Mouse (Mus musculus) CH12.LX (cell line): ENCODE results near the gene Fads2. TPM values are rescaled to one million over a fixed set of nuclear protein-coding genes. Genes with fewer than 3 reads are reported as not detected.

Source experiments
- DNase-seq: peaks from one replicate; pipeline ENCODE4 v3.0.0-alpha.2; 2013; ENCODE audit errors: extremely low read depth
- H3K27ac ChIP-seq: 2 replicates; pipeline ENCODE4 v1.5.1; 2012; ENCODE audit warnings: low read depth, mild to moderate bottlenecking, control low read depth, moderate library complexity; ENCODE audit not compliant: insufficient read depth
- H3K27me3 ChIP-seq: replicated peaks from 2 replicates; pipeline ENCODE3; 2012; ENCODE audit warnings: inconsistent platforms
- H3K36me3 ChIP-seq, 2 experiments: replicated peaks in 1 of 2; 2 replicates each; pipeline versions ENCODE3 to v1.6.1; 2012; ENCODE audit warnings: inconsistent platforms in 1 of 2, low read length in 1 of 2, mild to moderate bottlenecking in 1 of 2, mixed read lengths in 1 of 2, moderate library complexity in 1 of 2; ENCODE audit not compliant: control insufficient read depth in 1 of 2, insufficient read depth in 1 of 2
- H3K4me1 ChIP-seq, 2 experiments: 2 replicates each; pipeline ENCODE4 v1.6.1; 2012; ENCODE audit warnings: inconsistent platforms in 1 of 2, moderate library complexity in 1 of 2; ENCODE audit not compliant: insufficient read depth in 2 of 2, control insufficient read depth in 1 of 2
- H3K4me2 ChIP-seq: 2 replicates; pipeline ENCODE4 v1.6.1; 2012; ENCODE audit warnings: low read depth, mild to moderate bottlenecking, control low read depth; ENCODE audit not compliant: poor library complexity, insufficient read depth, severe bottlenecking
- H3K4me3 ChIP-seq, 3 experiments: fragments of 150-350 bp in 1 of 3; sonication (generic) in 1 of 3; replicated peaks in 1 of 3; 2 replicates each; pipeline versions ENCODE3 to v1.5.1; 2011 to 2012; ENCODE audit warnings: low read depth in 2 of 3, low read length in 2 of 3, mild to moderate bottlenecking in 2 of 3, moderate library complexity in 2 of 3, control low read depth in 1 of 3, improper control_type of control experiment in 1 of 3, inconsistent platforms in 1 of 3, mixed read lengths in 1 of 3; ENCODE audit not compliant: poor library complexity in 1 of 3
- H3K79me2 ChIP-seq: replicated peaks from 2 replicates; pipeline ENCODE4 v1.6.1; 2012; ENCODE audit warnings: mild to moderate bottlenecking, moderate library complexity; ENCODE audit not compliant: control insufficient read depth, poor library complexity, insufficient read depth, severe bottlenecking; ENCODE audit errors: extremely low read depth
- H3K9ac ChIP-seq: 2 replicates; pipeline ENCODE4 v1.6.1; 2012; ENCODE audit warnings: low read depth, mild to moderate bottlenecking, control low read depth, moderate library complexity; ENCODE audit not compliant: insufficient read depth
- H3K9me3 ChIP-seq: replicated peaks from 2 replicates; pipeline ENCODE3; 2012; ENCODE audit warnings: low read length, inconsistent platforms, mixed read lengths
- GABPA ChIP-seq: IDR thresholded peaks from 2 replicates; pipeline ENCODE4 v1.6.1; 2012; ENCODE audit warnings: low read depth, low read length, improper control_type of control experiment, inconsistent platforms; ENCODE audit not compliant: insufficient replicate concordance
- HCFC1 ChIP-seq: IDR thresholded peaks from 2 replicates; pipeline ENCODE4 v1.6.1; 2012; ENCODE audit warnings: low read depth, mild to moderate bottlenecking, inconsistent platforms, low read length, improper control_type of control experiment
- MAX ChIP-seq: IDR thresholded peaks from 2 replicates; pipeline ENCODE4 v1.6.1; 2011; ENCODE audit warnings: low read length, improper control_type of control experiment
- MAZ ChIP-seq: IDR thresholded peaks from 2 replicates; pipeline ENCODE4 v1.6.1; 2012; ENCODE audit warnings: low read depth, mild to moderate bottlenecking, inconsistent platforms, low read length, improper control_type of control experiment, moderate library complexity
- MYC ChIP-seq: IDR thresholded peaks from 2 replicates; pipeline ENCODE4 v1.6.1; 2011; ENCODE audit warnings: low read depth, mild to moderate bottlenecking, improper control_type of control experiment, low read length
- NELFE ChIP-seq: IDR thresholded peaks from 2 replicates; pipeline ENCODE4 v1.6.1; 2011; ENCODE audit warnings: low read depth, low read length, improper control_type of control experiment
- PAX5 ChIP-seq: IDR thresholded peaks from 2 replicates; pipeline ENCODE4 v1.6.1; 2012; ENCODE audit warnings: low read length, inconsistent platforms, mixed read lengths
- POLR2AphosphoS2 ChIP-seq: IDR thresholded peaks from 2 replicates; pipeline ENCODE4 v1.6.1; 2011; ENCODE audit warnings: low read depth, low read length, improper control_type of control experiment
- RCOR1 ChIP-seq: conservative IDR thresholded peaks from 2 replicates; pipeline ENCODE4 v1.6.1; 2012; ENCODE audit warnings: low read depth, mild to moderate bottlenecking, inconsistent platforms, low read length, improper control_type of control experiment
- SIN3A ChIP-seq: IDR thresholded peaks from 2 replicates; pipeline ENCODE4 v1.6.1; 2012; ENCODE audit warnings: low read length, improper control_type of control experiment, inconsistent platforms
- UBTF ChIP-seq: IDR thresholded peaks from 2 replicates; pipeline ENCODE4 v1.6.1; 2012; ENCODE audit warnings: low read depth, mild to moderate bottlenecking, inconsistent platforms, low read length, improper control_type of control experiment, moderate library complexity
- USF2 ChIP-seq: conservative IDR thresholded peaks from 2 replicates; pipeline ENCODE4 v1.6.1; 2011; ENCODE audit warnings: low read depth, low read length, improper control_type of control experiment
- ZKSCAN1 ChIP-seq: IDR thresholded peaks from 2 replicates; pipeline ENCODE4 v1.6.1; 2012; ENCODE audit warnings: low read depth, inconsistent platforms, low read length, improper control_type of control experiment, borderline replicate concordance
- dilution Hi-C: fragments of 300-500 bp; cut with MboI; formaldehyde crosslinking; loops from 2 replicates; pipeline ENCODE4 v1.14.3; 2020; ENCODE audit warnings: low sequenced_read_pairs; ENCODE audit not compliant: extremely low pct_unique_long_range_greater_than_20kb, extremely low pct_ligation_motif_present
- in situ Hi-C: fragments of 300-500 bp; cut with MboI; formaldehyde crosslinking; loops from 3 replicates; pipeline ENCODE4 v1.14.3; 2019; ENCODE audit warnings: low sequenced_read_pairs, low pct_ligation_motif_present, low pct_unique_long_range_greater_than_20kb, mixed read lengths
- polyA plus RNA-seq: library from polyadenylated mRNA; unstranded; fragments of >175 nt; gene quantifications from 2 replicates; pipeline ENCODE4 v1.2.1, GENCODE M21; 2012; ENCODE audit warnings: low read depth; ENCODE audit not compliant: insufficient read length
- total RNA-seq, 2 experiments: library from RNA; depleted of rRNA; stranded (reverse); fragments of 300-350 nt in 1 of 2; fragments of >200 nt in 1 of 2; gene quantifications; 2 replicates each; pipeline ENCODE4 v1.2.3; 2012 to 2014

Gene Fads2
- total and polyA plus RNA-seq, 3 experiments = 1.7 to 8.1 (median 1.8) TPM

DNA sequence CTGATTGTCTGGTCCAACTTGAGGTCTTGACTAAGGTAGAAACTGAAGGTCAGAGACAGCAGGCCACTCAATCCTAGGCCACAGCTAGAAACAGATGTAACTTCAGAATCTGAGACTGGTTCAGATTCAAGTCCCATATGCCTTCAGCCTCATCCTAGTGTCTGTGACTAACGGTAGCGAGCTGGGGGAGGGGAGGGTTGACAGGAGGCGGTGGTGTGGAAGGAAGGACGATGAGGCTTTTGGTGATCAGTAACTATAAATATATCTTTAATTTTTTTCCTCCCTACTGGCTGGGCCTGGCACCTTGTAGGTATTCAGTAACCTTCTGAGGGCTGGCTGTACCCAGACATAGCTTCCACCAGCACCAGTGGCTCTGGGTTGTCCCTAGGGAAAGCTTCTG lies 86.1 kb downstream of the Fads2 start:
- TF ChIP-seq ZKSCAN1 (no peak), UBTF (no peak)
- Histone ChIP-seq H3K27me3 (peaks cover 44% of the 10 kb centered on the region), H3K9ac (no peak overlapping the region), H3K4me1 (peaks cover 6 to 12% of the 10 kb centered on the region in 2 experiments), H3K4me3 (no peak overlapping the region), H3K9me3 (no peaks in the 10 kb centered on the region), H3K27ac (no peak overlapping the region), H3K79me2 (no peaks in the 10 kb centered on the region), H3K36me3 (no peaks in the 10 kb centered on the region), H3K4me2 (no peak overlapping the region)
- dilution Hi-C loops = no loop called here
- in situ Hi-C loops = no loop called here
- DNase-seq = no peak

DNA sequence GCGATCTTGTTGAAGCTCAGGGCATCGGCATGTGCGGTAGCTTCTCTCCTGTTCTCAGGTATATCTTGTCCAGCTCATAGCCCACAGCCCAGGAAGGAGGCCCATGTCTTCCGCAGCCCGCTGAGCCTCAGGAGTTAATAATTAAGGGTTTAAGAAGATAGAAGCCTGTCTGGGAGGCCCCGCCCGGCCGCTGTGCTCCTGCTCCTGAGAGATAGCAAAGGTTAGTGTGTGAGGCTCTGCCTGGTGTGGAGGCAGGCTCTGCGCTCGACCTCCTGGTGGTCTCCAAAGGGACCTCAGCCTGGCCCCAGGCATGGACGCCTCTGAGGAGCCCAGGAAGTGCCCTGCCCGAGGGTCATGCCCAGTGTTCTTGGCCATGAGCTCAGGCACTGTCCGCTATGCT lies 86.7 kb downstream of the Fads2 start:
- no peaks in the 10 kb centered on the region for H3K79me2 ChIP-seq
- in situ Hi-C loops (no loop called here), dilution Hi-C loops (no loop called here)
- no peak for DNase-seq
- H3K27me3 ChIP-seq = peaks cover 48% of the 10 kb centered on the region
- H3K4me2 ChIP-seq = no peak overlapping the region
- H3K4me1 ChIP-seq = peaks cover 6 to 12% of the 10 kb centered on the region in 2 experiments
- no peak overlapping the region for H3K27ac ChIP-seq
- H3K9ac ChIP-seq = no peak overlapping the region
- no peaks in the 10 kb centered on the region for H3K9me3 ChIP-seq
- H3K4me3 ChIP-seq = no peak overlapping the region
- no peak for TF ChIP-seq MAX
- TF ChIP-seq HCFC1 = no peak
- TF ChIP-seq USF2 = no peak
- H3K36me3 ChIP-seq = no peaks in the 10 kb centered on the region

DNA sequence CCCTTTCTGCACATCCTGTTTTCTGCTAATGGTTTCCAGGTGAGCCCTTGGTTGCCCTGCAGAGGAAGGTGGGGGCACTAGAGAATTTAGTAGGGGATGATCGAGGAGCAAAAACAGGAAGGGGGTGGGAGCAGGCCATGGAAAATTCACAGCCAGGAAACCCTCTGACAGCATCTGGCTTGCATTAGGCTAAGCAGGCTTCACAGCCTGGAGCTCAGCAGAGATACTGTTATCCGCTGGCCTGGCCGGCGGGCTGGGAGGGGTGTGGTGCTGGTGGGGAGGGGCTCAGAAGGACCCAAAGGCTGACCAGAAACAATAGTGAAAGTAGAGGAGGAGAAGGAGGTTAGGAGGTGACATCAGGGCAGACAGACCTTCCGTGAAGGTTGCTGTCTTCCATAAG lies 87.6 kb downstream of the Fads2 start:
- no peak for DNase-seq
- TF ChIP-seq MAX (no peak), MAZ (no peak), SIN3A (no peak), NELFE (no peak), PAX5 (no peak), MYC (no peak), GABPA (no peak), POLR2AphosphoS2 (no peak), RCOR1 (no peak)
- Histone ChIP-seq H3K27ac (no peak overlapping the region), H3K36me3 (no peaks in the 10 kb centered on the region), H3K4me2 (no peak overlapping the region), H3K9me3 (no peaks in the 10 kb centered on the region), H3K9ac (no peak overlapping the region), H3K27me3 (peaks cover 45% of the 10 kb centered on the region), H3K4me3 (no peak overlapping the region), H3K4me1 (peaks cover 6 to 12% of the 10 kb centered on the region in 2 experiments), H3K79me2 (no peaks in the 10 kb centered on the region)
- dilution Hi-C loops = no loop called here
- in situ Hi-C loops = no loop called here
